Mouse (Mus musculus): ENCODE results near the gene Atp8b2. TPM values are rescaled to one million over a fixed set of nuclear protein-coding genes. Genes with fewer than 3 reads are reported as not detected.

Atp8b2 gene
- polyA plus RNA-seq, 1 experiment from 2014 or later, result 12.8 TPM

- no peak for ATAC-seq (ENCODE audit: insufficient number of reproducible peaks, low FRiP score, low TSS enrichment, low read depth)
- H3K4me1 ChIP-seq (ENCODE audit: control insufficient read depth, insufficient read depth, low read length), result 0 out of 2 replicates have a peak, but pooled peaks cover 6% of the 10 kb centered on the region
- 91% methylated on average over 5 of the region's 5 CpGs for WGBS
- no peak overlapping the region for H3K4me2 ChIP-seq (ENCODE audit: low read depth, severe bottlenecking)
- DNase-seq (ENCODE audit: low spot score), result no peak
- H3K9me3 ChIP-seq (ENCODE audit: control insufficient read depth, low read length), result no peaks in the 10 kb centered on the region
- H3K36me3 ChIP-seq (ENCODE audit: control insufficient read depth, insufficient read depth, low read length), result peaks cover 8% of the 10 kb centered on the region; the same call in 1 of the 2 replicates
- H3K4me3 ChIP-seq (ENCODE audit: low read depth, low read length), result no peak overlapping the region
- H3K27me3 ChIP-seq (ENCODE audit: control insufficient read depth, insufficient read depth, low read length), result no peaks in the 10 kb centered on the region
- H3K27ac ChIP-seq (replicated peaks; ENCODE audit: low read depth, low read length), result no peak overlapping the region
- H3K9ac ChIP-seq (ENCODE audit: low read length), result no peak overlapping the region
Measured at GRCm38 (mm10) chr3:89994807-89995515, 31.7 kb upstream of the Atp8b2 start.

GRCm38 (mm10) chr3:89987822-89988221 lies 24.5 kb upstream of the Atp8b2 start:
- H3K9ac ChIP-seq (ENCODE audit: low read length), result no peak overlapping the region
- ATAC-seq (ENCODE audit: insufficient number of reproducible peaks, low FRiP score, low TSS enrichment, low read depth) (no peak), DNase-seq (ENCODE audit: low spot score) (no peak)
- no peaks in the 10 kb centered on the region for H3K27me3 ChIP-seq (ENCODE audit: control insufficient read depth, insufficient read depth, low read length)
- H3K4me2 ChIP-seq (ENCODE audit: low read depth, severe bottlenecking), result no peak overlapping the region
- no peak overlapping the region for H3K27ac ChIP-seq (replicated peaks; ENCODE audit: low read depth, low read length)
- WGBS, result 94% methylated on average over 4 of the region's 4 CpGs
- H3K4me3 ChIP-seq (ENCODE audit: low read depth, low read length), result no peak overlapping the region
- H3K4me1 ChIP-seq (ENCODE audit: control insufficient read depth, insufficient read depth, low read length), result no peaks in the 10 kb centered on the region
- H3K36me3 ChIP-seq (ENCODE audit: control insufficient read depth, insufficient read depth, low read length), result no peaks in the 10 kb centered on the region
- H3K9me3 ChIP-seq (ENCODE audit: control insufficient read depth, low read length), result no peaks in the 10 kb centered on the region

- Histone ChIP-seq H3K4me3 (ENCODE audit: low read depth, low read length) (no peak overlapping the region), H3K36me3 (ENCODE audit: control insufficient read depth, insufficient read depth, low read length) (no peaks in the 10 kb centered on the region), H3K27me3 (ENCODE audit: control insufficient read depth, insufficient read depth, low read length) (no peaks in the 10 kb centered on the region), H3K27ac (replicated peaks; ENCODE audit: low read depth, low read length) (no peak overlapping the region), H3K9me3 (ENCODE audit: control insufficient read depth, low read length) (no peaks in the 10 kb centered on the region), H3K4me2 (ENCODE audit: low read depth, severe bottlenecking) (no peak overlapping the region), H3K4me1 (ENCODE audit: control insufficient read depth, insufficient read depth, low read length) (no peaks in the 10 kb centered on the region), H3K9ac (ENCODE audit: low read length) (no peak overlapping the region)
- no peak for ATAC-seq (ENCODE audit: insufficient number of reproducible peaks, low FRiP score, low TSS enrichment, low read depth)
- 76% methylated on average over 3 of the region's 3 CpGs for WGBS
- no peak for DNase-seq (ENCODE audit: low spot score)
Measured at GRCm38 (mm10) chr3:89987211-89987610, 23.9 kb upstream of the Atp8b2 start.

- 81% methylated on average over 5 of the region's 5 CpGs for WGBS
Measured at GRCm38 (mm10) chr3:89982426-89982825, 19.1 kb upstream of the Atp8b2 start.

GRCm38 (mm10) chr3:89976859-89977258 lies 13.6 kb upstream of the Atp8b2 start:
- Histone ChIP-seq H3K9me3 (ENCODE audit: control insufficient read depth, low read length) (no peaks in the 10 kb centered on the region), H3K27me3 (ENCODE audit: control insufficient read depth, insufficient read depth, low read length) (no peaks in the 10 kb centered on the region), H3K4me1 (ENCODE audit: control insufficient read depth, insufficient read depth, low read length) (no peaks in the 10 kb centered on the region), H3K4me3 (ENCODE audit: low read depth, low read length) (no peak overlapping the region), H3K27ac (replicated peaks; ENCODE audit: low read depth, low read length) (no peak overlapping the region), H3K4me2 (ENCODE audit: low read depth, severe bottlenecking) (no peak overlapping the region), H3K36me3 (ENCODE audit: control insufficient read depth, insufficient read depth, low read length) (no peaks in the 10 kb centered on the region), H3K9ac (ENCODE audit: low read length) (no peak overlapping the region)
- DNase-seq (ENCODE audit: low spot score), result no peak
- no peak for ATAC-seq (ENCODE audit: insufficient number of reproducible peaks, low FRiP score, low TSS enrichment, low read depth)

More at GRCm38 (mm10) chr3:89982426-89982825, 19.1 kb upstream of the Atp8b2 start:
- H3K9me3 ChIP-seq (ENCODE audit: control insufficient read depth, low read length), result no peaks in the 10 kb centered on the region
- no peak overlapping the region for H3K4me2 ChIP-seq (ENCODE audit: low read depth, severe bottlenecking)
- H3K27me3 ChIP-seq (ENCODE audit: control insufficient read depth, insufficient read depth, low read length), result no peaks in the 10 kb centered on the region
- H3K9ac ChIP-seq (ENCODE audit: low read length), result no peak overlapping the region
- ATAC-seq (ENCODE audit: insufficient number of reproducible peaks, low FRiP score, low TSS enrichment, low read depth), result no peak
- no peaks in the 10 kb centered on the region for H3K4me1 ChIP-seq (ENCODE audit: control insufficient read depth, insufficient read depth, low read length)
- H3K4me3 ChIP-seq (ENCODE audit: low read depth, low read length), result no peak overlapping the region
- no peak overlapping the region for H3K27ac ChIP-seq (replicated peaks; ENCODE audit: low read depth, low read length)
- DNase-seq (ENCODE audit: low spot score), result no peak
- H3K36me3 ChIP-seq (ENCODE audit: control insufficient read depth, insufficient read depth, low read length), result no peaks in the 10 kb centered on the region

- no peaks in the 10 kb centered on the region for H3K27me3 ChIP-seq (ENCODE audit: control insufficient read depth, insufficient read depth, low read length)
- H3K4me1 ChIP-seq (ENCODE audit: control insufficient read depth, insufficient read depth, low read length), result peaks cover 6% of the 10 kb centered on the region
- DNase-seq (ENCODE audit: low spot score), result no peak
- H3K4me2 ChIP-seq (ENCODE audit: low read depth, severe bottlenecking), result no peak overlapping the region
- no peak for ATAC-seq (ENCODE audit: insufficient number of reproducible peaks, low FRiP score, low TSS enrichment, low read depth)
- no peak overlapping the region for H3K27ac ChIP-seq (replicated peaks; ENCODE audit: low read depth, low read length)
- WGBS, result 79% methylated on average over 7 of the region's 7 CpGs
- H3K9me3 ChIP-seq (ENCODE audit: control insufficient read depth, low read length), result no peaks in the 10 kb centered on the region
- H3K36me3 ChIP-seq (ENCODE audit: control insufficient read depth, insufficient read depth, low read length), result no peaks in the 10 kb centered on the region
- no peak overlapping the region for H3K9ac ChIP-seq (ENCODE audit: low read length)
- no peak overlapping the region for H3K4me3 ChIP-seq (ENCODE audit: low read depth, low read length)
Measured at GRCm38 (mm10) chr3:89968509-89968908, 5.2 kb upstream of the Atp8b2 start.

- 69% methylated on average over 4 of the region's 4 CpGs for WGBS
- Histone ChIP-seq H3K4me2 (ENCODE audit: low read depth, severe bottlenecking) (no peak overlapping the region), H3K4me3 (ENCODE audit: low read depth, low read length) (no peak overlapping the region), H3K9ac (ENCODE audit: low read length) (no peak overlapping the region), H3K27ac (replicated peaks; ENCODE audit: low read depth, low read length) (no peak overlapping the region), H3K36me3 (ENCODE audit: control insufficient read depth, insufficient read depth, low read length) (no peaks in the 10 kb centered on the region), H3K4me1 (ENCODE audit: control insufficient read depth, insufficient read depth, low read length) (peaks cover 10% of the 10 kb centered on the region), H3K9me3 (ENCODE audit: control insufficient read depth, low read length) (no peaks in the 10 kb centered on the region), H3K27me3 (ENCODE audit: control insufficient read depth, insufficient read depth, low read length) (no peaks in the 10 kb centered on the region)
- DNase-seq (ENCODE audit: low spot score) (no peak), ATAC-seq (ENCODE audit: insufficient number of reproducible peaks, low FRiP score, low TSS enrichment, low read depth) (no peak)
Measured at GRCm38 (mm10) chr3:89966946-89967345, 3.6 kb upstream of the Atp8b2 start.

- no peak overlapping the region for H3K4me3 ChIP-seq (ENCODE audit: low read depth, low read length)
- H3K9ac ChIP-seq (ENCODE audit: low read length), result no peak overlapping the region
- 89% methylated on average over 5 of the region's 5 CpGs for WGBS
- H3K9me3 ChIP-seq (ENCODE audit: control insufficient read depth, low read length), result no peaks in the 10 kb centered on the region
- no peaks in the 10 kb centered on the region for H3K27me3 ChIP-seq (ENCODE audit: control insufficient read depth, insufficient read depth, low read length)
- no peaks in the 10 kb centered on the region for H3K36me3 ChIP-seq (ENCODE audit: control insufficient read depth, insufficient read depth, low read length)
- DNase-seq (ENCODE audit: low spot score), result no peak
- no peak for ATAC-seq (ENCODE audit: insufficient number of reproducible peaks, low FRiP score, low TSS enrichment, low read depth)
- H3K27ac ChIP-seq (replicated peaks; ENCODE audit: low read depth, low read length), result no peak overlapping the region
- no peak overlapping the region for H3K4me2 ChIP-seq (ENCODE audit: low read depth, severe bottlenecking)
- H3K4me1 ChIP-seq (ENCODE audit: control insufficient read depth, insufficient read depth, low read length), result peaks cover 20% of the 10 kb centered on the region
Measured at GRCm38 (mm10) chr3:89965972-89966371, 2.7 kb upstream of the Atp8b2 start.

GRCm38 (mm10) chr3:89965557-89965956 lies 2.2 kb upstream of the Atp8b2 start:
- H3K9ac ChIP-seq (ENCODE audit: low read length), result no peak overlapping the region
- H3K4me1 ChIP-seq (ENCODE audit: control insufficient read depth, insufficient read depth, low read length), result peaks cover 23% of the 10 kb centered on the region
- DNase-seq (ENCODE audit: low spot score), result no peak
- no peak overlapping the region for H3K27ac ChIP-seq (replicated peaks; ENCODE audit: low read depth, low read length)
- 94% methylated on average over 8 of the region's 8 CpGs for WGBS
- no peak overlapping the region for H3K4me2 ChIP-seq (ENCODE audit: low read depth, severe bottlenecking)
- no peaks in the 10 kb centered on the region for H3K9me3 ChIP-seq (ENCODE audit: control insufficient read depth, low read length)
- no peaks in the 10 kb centered on the region for H3K27me3 ChIP-seq (ENCODE audit: control insufficient read depth, insufficient read depth, low read length)
- no peaks in the 10 kb centered on the region for H3K36me3 ChIP-seq (ENCODE audit: control insufficient read depth, insufficient read depth, low read length)
- H3K4me3 ChIP-seq (ENCODE audit: low read depth, low read length), result no peak overlapping the region
- no peak for ATAC-seq (ENCODE audit: insufficient number of reproducible peaks, low FRiP score, low TSS enrichment, low read depth)
